Mouse (Mus musculus) left cerebral cortex, postnatal 14 days (tissue): ENCODE measurements at regions not wholly inside any gene's neighbourhood (a gene's known extent, or its start where the extent isn't known, plus 50 kb on each side); places are given as distances from the start of the nearest gene placed in this dataset.

Experiments
- DNase-seq, 2 experiments: peaks; one replicate each; pipeline ENCODE4 v3.0.0; 2021 to 2022; ENCODE audit warnings: low spot score in 2 of 2, mixed read lengths in 1 of 2
- intact Hi-C: fragments of 180-260 bp; cut with DNase I; formaldehyde crosslinking; loops from one replicate; pipeline ENCODE4 v1.15.1; 2025

GRCm38 (mm10) chr3:139780054-139780453, 574.6 kb downstream of the Stpg2 start:
- no peak for DNase-seq
- intact Hi-C loops, result no loop called here

GRCm38 (mm10) chr3:139783406-139783805, 577.9 kb downstream of the Stpg2 start:
- intact Hi-C loops, result no loop called here
- DNase-seq, result no peak

- intact Hi-C loops, result no loop called here
- no peak for DNase-seq
Measured at GRCm38 (mm10) chr3:139786510-139786909, 581.0 kb downstream of the Stpg2 start.

- no peak for DNase-seq
- intact Hi-C loops, result no loop called here
Measured at GRCm38 (mm10) chr3:139788854-139789253, 583.4 kb downstream of the Stpg2 start.

- intact Hi-C loops, result no loop called here
- no peak for DNase-seq
Measured at GRCm38 (mm10) chr3:139796685-139797084, 591.2 kb downstream of the Stpg2 start.

GRCm38 (mm10) chr3:139799059-139799458, 593.6 kb downstream of the Stpg2 start:
- intact Hi-C loops, result no loop called here
- DNase-seq, result no peak

DNA sequence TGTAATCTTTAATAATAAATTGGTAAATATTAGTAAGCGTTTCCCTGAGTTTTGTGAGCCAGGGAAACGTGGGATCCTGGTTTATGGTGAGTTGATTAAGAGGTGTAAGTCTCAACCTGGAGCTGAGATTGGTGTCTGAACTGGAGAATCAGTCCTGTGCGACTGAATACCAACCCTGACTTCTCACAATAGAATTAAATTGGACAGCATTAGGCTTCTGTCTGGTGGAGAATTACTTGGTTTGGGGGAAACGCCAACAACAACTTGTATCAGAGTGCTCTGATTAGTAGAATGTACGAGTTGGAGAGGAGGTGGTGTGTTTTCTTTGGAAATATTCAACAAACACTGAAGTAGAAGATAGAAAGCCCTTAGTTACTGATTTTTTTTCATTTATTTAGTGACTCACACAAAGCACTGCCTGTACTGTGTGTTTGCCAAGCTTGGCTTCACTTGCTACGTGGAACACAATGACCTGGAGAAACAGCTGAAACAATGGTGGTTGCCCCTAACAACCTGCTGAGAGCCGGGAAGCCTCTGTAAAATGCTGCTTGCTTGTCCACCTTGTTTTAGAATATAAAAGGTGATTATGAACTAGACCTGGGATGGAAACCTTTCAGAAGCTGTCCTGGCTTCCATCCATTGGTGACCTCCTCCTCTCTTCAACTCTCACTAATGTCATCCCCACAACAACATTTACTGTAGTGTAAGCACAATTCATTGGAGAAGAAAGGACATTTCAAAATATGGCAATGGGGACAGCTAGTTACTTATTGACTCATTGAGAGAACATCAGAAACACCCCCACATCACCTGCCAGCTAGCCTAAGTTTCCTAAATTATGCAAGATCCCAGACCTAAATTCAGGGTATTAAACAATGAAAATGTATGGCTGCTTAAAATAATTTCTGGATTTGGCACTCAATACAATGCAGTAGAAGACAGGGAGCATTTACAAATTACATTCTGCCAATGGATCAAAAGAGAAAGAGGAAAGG, 597.5 kb downstream of the Stpg2 start:
- intact Hi-C loops, result no loop called here
- peak; percentile 4 to 5 for DNase-seq

GRCm38 (mm10) chr3:139828014-139828413, 622.5 kb downstream of the Stpg2 start:
- no peak for DNase-seq
- intact Hi-C loops, result no loop called here

DNA sequence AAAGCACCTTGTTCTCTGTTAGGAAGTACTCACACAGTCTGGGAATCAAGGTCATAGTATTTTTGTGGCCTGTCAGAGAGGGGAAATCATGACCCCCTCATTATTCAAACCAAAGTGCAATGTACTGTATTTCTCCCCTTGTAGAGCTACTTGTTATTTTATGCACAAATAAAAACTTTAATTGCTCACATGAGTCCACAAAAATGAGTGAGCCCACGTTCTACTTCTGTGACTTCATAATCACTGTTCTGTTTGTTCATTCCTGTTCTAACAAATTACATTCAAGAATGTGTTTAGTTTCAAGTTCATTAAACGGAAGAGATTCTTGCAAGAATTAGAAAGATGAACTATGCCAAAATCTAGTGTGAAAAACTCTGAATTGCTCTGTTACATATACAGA, 623.1 kb downstream of the Stpg2 start:
- no peak for DNase-seq
- intact Hi-C loops, result no loop called here

DNA sequence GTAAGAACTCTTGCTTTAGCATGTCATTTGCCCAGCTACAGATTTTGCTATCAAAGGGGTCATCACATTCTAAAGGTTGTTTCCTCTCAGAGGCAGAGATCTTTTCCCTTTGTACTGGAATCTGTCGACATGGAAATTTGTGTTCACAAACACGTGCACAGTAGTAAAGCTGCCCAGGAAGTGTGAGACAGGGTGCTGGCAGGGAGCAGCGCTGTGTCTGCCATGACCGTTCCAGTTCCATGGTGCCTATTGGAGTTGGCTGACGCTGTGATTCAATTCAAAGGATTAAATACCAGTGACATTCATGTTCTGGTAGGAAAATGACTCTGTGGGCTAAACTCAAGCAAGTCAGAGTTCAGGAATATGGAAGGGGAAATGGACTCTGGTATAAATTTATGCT, 627.1 kb downstream of the Stpg2 start:
- intact Hi-C loops, result no loop called here
- DNase-seq, result no peak

DNA sequence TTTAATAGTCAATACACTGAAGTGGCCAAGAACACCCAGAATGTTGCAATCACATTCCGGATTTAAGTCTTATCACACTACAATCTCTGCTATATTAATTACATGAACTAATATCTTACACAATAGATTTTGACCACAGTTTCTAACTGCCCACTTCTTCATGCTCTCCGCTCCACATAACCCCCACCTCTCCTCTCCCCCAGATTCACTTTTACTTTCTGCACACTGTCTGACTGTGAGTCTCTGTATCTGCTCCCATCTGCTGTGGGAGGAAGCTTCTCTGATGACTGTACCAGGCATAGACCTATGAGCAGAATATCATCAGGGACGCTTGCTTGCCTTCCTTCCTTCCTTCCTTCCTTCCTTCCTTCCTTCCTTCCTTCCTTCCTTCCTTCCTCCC, 636.5 kb downstream of the Stpg2 start:
- intact Hi-C loops, result no loop called here
- DNase-seq, result no peak

DNA sequence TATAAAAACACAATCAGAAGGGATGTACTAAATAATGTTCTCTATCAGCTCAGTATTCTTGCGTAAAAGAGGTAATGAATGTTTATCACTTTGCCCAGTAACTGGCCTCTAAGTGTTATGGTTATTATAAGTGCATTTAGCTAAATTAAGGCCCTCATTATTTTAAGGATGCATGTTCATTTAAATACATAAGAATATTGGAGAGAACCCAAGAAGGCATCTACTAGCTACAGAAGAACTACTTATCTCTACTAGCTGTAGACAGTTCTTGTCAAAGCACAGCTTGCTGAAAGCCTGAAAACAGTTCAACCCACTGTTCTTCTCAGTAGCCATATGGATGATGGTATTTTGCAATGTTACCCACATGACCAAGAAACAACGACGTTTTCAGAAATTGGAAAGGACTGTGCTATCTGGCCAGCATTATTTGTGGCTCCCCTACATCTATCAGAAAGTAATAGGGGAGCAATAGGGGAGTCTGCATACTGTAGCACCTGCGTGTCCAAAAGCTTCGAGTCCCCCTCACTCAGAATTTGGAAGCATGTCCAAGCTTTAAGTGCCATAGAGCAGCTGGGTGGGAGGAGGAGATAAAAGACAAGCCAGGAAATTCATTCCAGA, 637.6 kb downstream of the Stpg2 start:
- intact Hi-C loops, result no loop called here
- peak in 1 of 2 experiments; percentile 9 for DNase-seq

DNA sequence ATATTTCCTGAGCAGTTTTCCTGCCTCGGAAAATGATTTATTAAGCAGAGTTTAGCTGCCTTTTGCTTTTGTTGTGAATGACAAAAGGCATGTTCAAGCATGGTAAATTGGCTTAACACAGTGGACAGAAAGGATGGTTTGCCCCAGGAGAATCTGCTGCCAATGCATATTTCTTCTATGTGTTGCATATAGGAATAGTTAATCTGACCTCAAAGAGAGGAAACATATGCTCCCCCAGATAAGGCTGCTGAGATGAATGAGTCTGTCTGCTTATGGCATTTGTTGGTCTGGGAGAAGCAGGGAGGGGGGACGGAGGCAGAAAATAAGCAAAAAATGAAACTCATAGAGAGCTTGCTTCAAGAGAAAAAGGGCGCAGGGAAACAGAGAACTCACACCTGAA, 638.9 kb downstream of the Stpg2 start:
- no peak for DNase-seq
- intact Hi-C loops, result no loop called here

DNA sequence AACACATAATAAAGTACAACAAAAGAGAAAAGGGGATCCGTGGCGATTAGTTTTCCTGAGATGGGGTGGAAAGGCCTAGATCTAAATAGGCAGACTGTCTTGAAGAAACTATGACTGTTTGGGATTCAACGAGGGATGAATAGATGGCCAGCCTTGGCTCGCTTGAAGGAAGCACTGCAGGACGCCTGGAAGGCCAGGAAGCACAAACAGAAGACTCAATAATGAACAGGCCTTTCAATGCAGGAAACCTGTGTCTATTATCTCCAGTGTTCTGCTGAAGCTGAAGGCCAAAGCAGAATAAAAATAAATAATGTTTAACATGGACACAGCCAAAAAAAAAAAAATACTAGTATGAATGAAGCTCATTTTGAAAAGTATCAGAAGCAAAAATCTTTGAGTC, 642.3 kb downstream of the Stpg2 start:
- no peak for DNase-seq
- intact Hi-C loops, result no loop called here

DNA sequence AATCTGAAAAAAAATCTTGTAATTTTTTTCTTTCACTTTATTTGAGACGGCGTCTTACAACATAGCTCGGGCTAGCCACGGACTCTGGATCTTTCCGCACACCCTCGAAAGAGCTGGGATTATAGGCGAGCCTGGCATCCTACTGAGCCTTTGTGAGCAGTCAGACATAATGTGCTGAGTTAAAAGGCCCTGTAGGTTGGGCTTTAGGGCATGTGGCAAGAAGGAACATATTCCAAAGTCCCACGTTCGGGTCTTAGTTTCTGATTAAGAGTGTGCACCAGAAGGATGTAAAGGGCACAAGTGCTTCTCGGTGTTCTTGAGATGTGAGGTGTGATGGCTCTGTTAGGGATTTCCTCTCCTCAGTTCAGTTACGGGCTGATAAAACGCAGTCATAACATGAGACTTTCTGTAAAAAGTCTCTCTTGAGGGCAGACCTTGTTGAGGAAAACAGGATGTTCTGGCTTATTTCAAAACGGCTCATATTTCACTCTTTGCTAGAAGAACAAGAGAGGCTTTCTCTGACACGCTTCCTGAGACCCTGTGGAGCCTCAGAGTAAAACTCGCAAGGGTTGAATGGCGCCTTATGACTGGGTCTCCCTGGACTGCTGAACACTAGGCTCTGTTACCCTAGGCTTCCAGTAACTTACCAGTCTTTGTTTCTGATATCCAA, 654.6 kb downstream of the Stpg2 start:
- no peak for DNase-seq
- intact Hi-C loops, result no loop called here

DNA sequence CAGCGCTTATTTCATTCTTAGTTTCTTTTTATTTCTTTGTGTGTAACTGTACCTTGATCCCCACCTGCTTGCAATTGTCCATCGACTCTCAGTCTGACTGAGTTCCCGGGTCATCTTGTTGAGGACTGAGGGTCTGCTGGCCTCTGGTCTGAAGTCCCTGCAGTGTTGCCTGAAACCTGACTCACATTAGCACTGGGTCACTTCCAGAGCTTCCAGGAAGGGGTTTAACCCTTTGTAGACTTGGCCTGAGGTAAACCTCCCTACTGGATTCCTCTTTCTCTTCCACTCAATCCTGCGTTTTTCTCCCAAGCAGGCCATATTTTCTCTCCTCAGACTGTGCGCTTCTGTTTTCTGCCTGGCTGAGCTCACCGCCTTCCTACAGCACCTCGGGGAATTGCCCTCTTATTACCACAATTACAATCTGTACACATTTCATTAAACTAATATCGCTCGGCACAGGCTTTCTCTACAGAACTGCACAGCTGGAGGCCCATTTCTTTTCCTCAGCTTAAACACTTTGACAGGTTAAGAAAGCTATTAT, 655.4 kb downstream of the Stpg2 start:
- no peak for DNase-seq
- intact Hi-C loops, result no loop called here

GRCm38 (mm10) chr3:139866329-139866728, 660.8 kb downstream of the Stpg2 start:
- intact Hi-C loops, result no loop called here
- DNase-seq, result peak; percentile 7 to 9

DNA sequence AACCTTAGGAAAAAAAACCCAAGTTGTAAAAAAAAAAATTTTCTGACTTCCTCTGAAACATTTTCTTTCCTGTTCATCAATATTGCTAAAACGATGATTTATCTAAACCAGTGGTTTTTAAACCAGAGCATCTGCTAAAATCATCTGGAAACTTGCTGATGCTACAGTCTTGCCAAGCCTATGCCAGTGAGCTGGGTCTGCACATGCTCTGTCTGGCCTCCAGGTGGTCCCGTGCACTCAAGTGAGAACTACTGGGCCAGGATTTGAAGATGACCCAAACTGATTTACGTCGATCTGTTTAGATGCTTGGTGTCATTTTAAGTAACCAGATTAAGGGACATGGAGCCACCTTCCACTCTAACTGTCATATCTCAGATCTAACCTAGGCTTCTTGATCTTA, 661.5 kb downstream of the Stpg2 start:
- intact Hi-C loops, result no loop called here

GRCm38 (mm10) chr3:139867499-139867898, 662.0 kb downstream of the Stpg2 start:
- DNase-seq, result no peak
- intact Hi-C loops, result no loop called here

More for the DNA sequence above, 661.5 kb downstream of the Stpg2 start:
- DNase-seq, result no peak

GRCm38 (mm10) chr3:139869779-139870178, 664.3 kb downstream of the Stpg2 start:
- no peak for DNase-seq
- intact Hi-C loops, result no loop called here
